Mouse (Mus musculus): ENCODE results near the gene Trp53rkb. TPM values are rescaled to one million over a fixed set of nuclear protein-coding genes. Genes with fewer than 3 reads are reported as not detected.
"Not testable (repeated sequence)": the region's sequence is repeated elsewhere in the genome, so short reads cannot be mapped to it uniquely, and the experiment has no call there.

Trp53rkb gene
- polyA plus RNA-seq, 1 experiment from 2014 or later: 8.2 TPM

GRCm38 (mm10) chr2:166774275-166774674 lies 18.1 kb upstream of the Trp53rkb start:
- no peak overlapping the region for H3K4me2 ChIP-seq (replicated peaks)
- no peaks in the 10 kb centered on the region for H3K4me1 ChIP-seq
- no peak overlapping the region for H3K9ac ChIP-seq (replicated peaks)
- ATAC-seq (replicated peaks): no peak
- no peak overlapping the region for H3K4me3 ChIP-seq
- H3K27me3 ChIP-seq: no peaks in the 10 kb centered on the region
- WGBS: 78% methylated on average over 10 of the region's 10 CpGs
- H3K36me3 ChIP-seq: no peaks in the 10 kb centered on the region
- no peak overlapping the region for H3K27ac ChIP-seq (replicated peaks)
- no peaks in the 10 kb centered on the region for H3K9me3 ChIP-seq

- H3K4me1 ChIP-seq: no peaks in the 10 kb centered on the region
- WGBS: 72% methylated on average over 11 of the region's 11 CpGs
- H3K27ac ChIP-seq (replicated peaks): no peak overlapping the region
- no peaks in the 10 kb centered on the region for H3K9me3 ChIP-seq
- no peaks in the 10 kb centered on the region for H3K27me3 ChIP-seq
- H3K4me2 ChIP-seq (replicated peaks): no peak overlapping the region
- no peaks in the 10 kb centered on the region for H3K36me3 ChIP-seq
- ATAC-seq (replicated peaks): no peak
- no peak overlapping the region for H3K9ac ChIP-seq (replicated peaks)
- no peak overlapping the region for H3K4me3 ChIP-seq
Measured at GRCm38 (mm10) chr2:166775357-166775893, 16.9 kb upstream of the Trp53rkb start.

- H3K4me3 ChIP-seq: no peak overlapping the region
- H3K4me2 ChIP-seq (replicated peaks): no peak overlapping the region
- no peaks in the 10 kb centered on the region for H3K4me1 ChIP-seq
- ATAC-seq (replicated peaks): no peak
- H3K9me3 ChIP-seq: no peaks in the 10 kb centered on the region
- 29% methylated on average over 2 of the region's 2 CpGs for WGBS
- H3K9ac ChIP-seq (replicated peaks): no peak overlapping the region
- H3K27me3 ChIP-seq: no peaks in the 10 kb centered on the region
- no peak overlapping the region for H3K27ac ChIP-seq (replicated peaks)
- H3K36me3 ChIP-seq: no peaks in the 10 kb centered on the region
Measured at GRCm38 (mm10) chr2:166776272-166776671, 16.1 kb upstream of the Trp53rkb start.

GRCm38 (mm10) chr2:166779956-166780355 lies 12.4 kb upstream of the Trp53rkb start:
- no peak for ATAC-seq (replicated peaks)
- Histone ChIP-seq H3K27me3 (no peaks in the 10 kb centered on the region), H3K9me3 (no peaks in the 10 kb centered on the region), H3K36me3 (no peaks in the 10 kb centered on the region), H3K9ac (replicated peaks) (no peak overlapping the region), H3K27ac (replicated peaks) (no peak overlapping the region), H3K4me2 (replicated peaks) (no peak overlapping the region), H3K4me1 (no peaks in the 10 kb centered on the region), H3K4me3 (no peak overlapping the region)
- 78% methylated on average over 8 of the region's 8 CpGs for WGBS

- H3K9me3 ChIP-seq: no peaks in the 10 kb centered on the region
- H3K36me3 ChIP-seq: no peaks in the 10 kb centered on the region
- no peak overlapping the region for H3K4me2 ChIP-seq (replicated peaks)
- 14% methylated on average over 9 of the region's 9 CpGs for WGBS
- ATAC-seq (replicated peaks): peak; percentile 58; the same call in 1 of the 2 replicates
- peaks cover 6% of the 10 kb centered on the region for H3K4me1 ChIP-seq
- H3K27me3 ChIP-seq: no peaks in the 10 kb centered on the region
- H3K4me3 ChIP-seq: no peak overlapping the region
- no peak overlapping the region for H3K27ac ChIP-seq (replicated peaks)
- H3K9ac ChIP-seq (replicated peaks): no peak overlapping the region
Measured at GRCm38 (mm10) chr2:166780980-166781578, 11.3 kb upstream of the Trp53rkb start.

GRCm38 (mm10) chr2:166784376-166784775 lies 8.0 kb upstream of the Trp53rkb start:
- WGBS: 75% methylated on average over 6 of the region's 6 CpGs
- Histone ChIP-seq H3K9ac (replicated peaks) (no peak overlapping the region), H3K4me1 (peaks cover 12% of the 10 kb centered on the region)

GRCm38 (mm10) chr2:166786353-166787004 lies 5.9 kb upstream of the Trp53rkb start:
- Histone ChIP-seq H3K27me3 (no peaks in the 10 kb centered on the region), H3K4me1 (peaks cover 12% of the 10 kb centered on the region), H3K27ac (replicated peaks) (peak overlapping the region; percentile 38; the same call in 1 of the 2 replicates), H3K9me3 (no peaks in the 10 kb centered on the region), H3K4me3 (peak overlapping the region; percentile 67), H3K36me3 (no peaks in the 10 kb centered on the region), H3K9ac (replicated peaks) (peak overlapping the region; percentile 81), H3K4me2 (replicated peaks) (peak overlapping the region; percentile 64)
- peak; percentile 98 for ATAC-seq (replicated peaks)
- under 1% methylated on average over 35 of the region's 35 CpGs for WGBS

More at GRCm38 (mm10) chr2:166784376-166784775, 8.0 kb upstream of the Trp53rkb start:
- Histone ChIP-seq H3K27me3 (no peaks in the 10 kb centered on the region), H3K9me3 (no peaks in the 10 kb centered on the region), H3K4me3 (no peak overlapping the region), H3K27ac (replicated peaks) (no peak overlapping the region), H3K4me2 (replicated peaks) (no peak overlapping the region), H3K36me3 (no peaks in the 10 kb centered on the region)
- ATAC-seq (replicated peaks): no peak

- Histone ChIP-seq H3K9ac (replicated peaks) (no peak overlapping the region), H3K27me3 (no peaks in the 10 kb centered on the region), H3K4me1 (peaks cover 27% of the 10 kb centered on the region), H3K4me2 (replicated peaks) (no peak overlapping the region), H3K4me3 (no peak overlapping the region), H3K36me3 (peaks cover 9% of the 10 kb centered on the region; the same call in 1 of the 2 replicates), H3K27ac (replicated peaks) (peak overlapping the region; percentile 47; the same call in 1 of the 2 replicates), H3K9me3 (no peaks in the 10 kb centered on the region)
- ATAC-seq (replicated peaks): 0 out of 2 replicates have a peak, but pooled peaks have one; percentile 11
- 50% methylated on average over 5 of the region's 5 CpGs for WGBS
Measured at GRCm38 (mm10) chr2:166791738-166792137, 593 bp upstream of the Trp53rkb start.

GRCm38 (mm10) chr2:166793542-166794214 lies 1.3 kb downstream of the Trp53rkb start:
- not testable (repeated sequence) for H3K27me3 ChIP-seq, H3K9me3 ChIP-seq
- Histone ChIP-seq H3K4me3 (peak overlapping the region; percentile 81), H3K27ac (replicated peaks) (peak overlapping the region; percentile 72), H3K4me1 (peaks cover 23% of the 10 kb centered on the region), H3K4me2 (replicated peaks) (peak overlapping the region; percentile 61), H3K36me3 (peaks cover 26% of the 10 kb centered on the region), H3K9ac (replicated peaks) (peak overlapping the region; percentile 75)
- WGBS: under 1% methylated on average over 76 of the region's 76 CpGs
- ATAC-seq (replicated peaks): peak; percentile 91

GRCm38 (mm10) chr2:166799615-166800472 lies 7.5 kb downstream of the Trp53rkb start:
- H3K36me3 ChIP-seq: peaks cover 30% of the 10 kb centered on the region
- no peaks in the 10 kb centered on the region; the same call in 1 of the 2 replicates for H3K4me1 ChIP-seq
- no peak overlapping the region for H3K4me3 ChIP-seq
- no peaks in the 10 kb centered on the region for H3K9me3 ChIP-seq
- H3K9ac ChIP-seq (replicated peaks): no peak overlapping the region
- H3K27ac ChIP-seq (replicated peaks): no peak overlapping the region
- no peaks in the 10 kb centered on the region for H3K27me3 ChIP-seq
- WGBS: 87% methylated on average over 11 of the region's 11 CpGs
- no peak overlapping the region for H3K4me2 ChIP-seq (replicated peaks)
- ATAC-seq (replicated peaks): no peak

- 0 out of 2 replicates have a peak, but pooled peaks cover 2% of the 10 kb centered on the region for H3K4me1 ChIP-seq
- ATAC-seq (replicated peaks): no peak
- WGBS: 88% methylated on average over 7 of the region's 7 CpGs
- no peaks in the 10 kb centered on the region for H3K9me3 ChIP-seq
- no peak overlapping the region for H3K4me3 ChIP-seq
- H3K4me2 ChIP-seq (replicated peaks): no peak overlapping the region
- H3K9ac ChIP-seq (replicated peaks): no peak overlapping the region
- H3K27me3 ChIP-seq: no peaks in the 10 kb centered on the region
- peaks cover 30% of the 10 kb centered on the region for H3K36me3 ChIP-seq
- H3K27ac ChIP-seq (replicated peaks): no peak overlapping the region
Measured at GRCm38 (mm10) chr2:166800473-166800857, 8.1 kb downstream of the Trp53rkb start.
